Mouse (Mus musculus): ENCODE results near the gene Ifit3.

GRCm38 (mm10) chr19:34571080-34571479, 12.3 kb upstream of the Ifit3 start:
- TF ChIP-seq CTCF (IDR thresholded peaks at IDR 0.05; ENCODE audit: extremely low read depth, insufficient read length, insufficient replicate concordance, low read depth, low read length) (no peak), POLR2A (IDR thresholded peaks at IDR 0.05; ENCODE audit: low read depth, low read length) (no peak)

All from small intestine, adult 2 months (tissue).